Mouse (Mus musculus) liver, embryonic 14.5 days (tissue): ENCODE measurements around the gene Prepl.

ENCODE experiments used
- CTCF ChIP-seq: IDR thresholded peaks from 2 replicates; pipeline ENCODE4 v1.5.1; 2016; ENCODE audit warnings: antibody characterized with exemption, low read depth, control low read depth
- EP300 ChIP-seq: IDR thresholded peaks from 2 replicates; pipeline ENCODE4 v1.6.1; 2016; ENCODE audit warnings: antibody characterized with exemption, low read depth

DNA sequence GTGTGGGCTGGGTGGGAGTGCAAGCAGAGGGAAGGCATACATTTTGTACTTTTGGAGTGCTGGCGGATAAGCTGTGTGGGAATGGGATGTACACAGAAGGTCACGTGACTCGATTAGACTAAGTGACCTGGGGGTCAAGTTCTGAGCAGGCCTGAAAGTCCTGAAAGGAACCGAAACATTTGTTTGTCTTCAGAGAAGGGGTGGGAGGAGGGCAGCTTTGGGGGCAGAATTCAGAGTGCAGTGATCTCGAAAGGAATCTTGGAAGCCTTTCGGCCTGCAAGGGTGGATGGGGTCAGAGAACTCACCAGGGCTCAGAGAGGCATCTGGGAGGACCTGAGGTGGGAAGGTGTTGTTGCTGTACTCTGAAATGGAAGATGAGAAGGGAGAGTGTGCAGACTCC, 47.6 kb downstream of the Prepl start:
- TF ChIP-seq CTCF: no peak
- TF ChIP-seq EP300: no peak
